Mouse (Mus musculus) embryonic fibroblast, embryonic 13.5 days (primary cell): ENCODE data around the gene Ankib1.

Source experiments
- CTCF ChIP-seq: IDR thresholded peaks from 2 replicates; pipeline ENCODE4 v1.5.1; 2011; ENCODE audit warnings: mild to moderate bottlenecking, control low read depth, low read length, moderate library complexity, borderline replicate concordance; ENCODE audit not compliant: insufficient read depth
- POLR2A ChIP-seq: IDR thresholded peaks from 2 replicates; pipeline ENCODE4 v1.6.1; 2011; ENCODE audit warnings: low read depth, mild to moderate bottlenecking, control low read depth, low read length, moderate library complexity

DNA sequence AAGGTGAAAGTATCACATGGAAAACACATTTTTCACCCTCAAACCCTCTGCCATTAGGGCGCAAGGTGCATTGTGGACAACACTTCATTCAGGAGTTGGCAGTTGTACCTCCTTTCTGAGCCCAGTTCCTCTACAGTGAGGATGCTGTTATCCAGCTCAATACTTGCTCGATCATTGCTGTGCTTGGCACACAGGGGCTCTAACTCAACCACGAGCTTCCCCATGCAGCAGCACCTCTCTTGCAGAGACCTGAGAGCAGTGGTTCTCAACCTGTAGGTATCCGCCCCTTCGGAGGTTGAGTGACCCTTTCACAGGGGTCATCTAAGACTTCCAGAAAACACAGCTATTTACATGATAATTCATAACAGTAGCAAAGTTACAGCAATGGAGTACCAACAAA is 151.1 kb downstream of the Ankib1 start:
- TF ChIP-seq POLR2A = no peak
- TF ChIP-seq CTCF = no peak
